Mouse (Mus musculus) lung, postnatal 0 days (tissue): ENCODE data around the gene Mog.

Experiments used
- CTCF ChIP-seq: IDR thresholded peaks from 2 replicates; pipeline ENCODE4 v1.5.1; 2016; ENCODE audit warnings: antibody characterized with exemption, mild to moderate bottlenecking
- EP300 ChIP-seq: IDR thresholded peaks from 2 replicates; pipeline ENCODE4 v1.6.1; 2016; ENCODE audit warnings: antibody characterized with exemption, mild to moderate bottlenecking, control low read depth

DNA sequence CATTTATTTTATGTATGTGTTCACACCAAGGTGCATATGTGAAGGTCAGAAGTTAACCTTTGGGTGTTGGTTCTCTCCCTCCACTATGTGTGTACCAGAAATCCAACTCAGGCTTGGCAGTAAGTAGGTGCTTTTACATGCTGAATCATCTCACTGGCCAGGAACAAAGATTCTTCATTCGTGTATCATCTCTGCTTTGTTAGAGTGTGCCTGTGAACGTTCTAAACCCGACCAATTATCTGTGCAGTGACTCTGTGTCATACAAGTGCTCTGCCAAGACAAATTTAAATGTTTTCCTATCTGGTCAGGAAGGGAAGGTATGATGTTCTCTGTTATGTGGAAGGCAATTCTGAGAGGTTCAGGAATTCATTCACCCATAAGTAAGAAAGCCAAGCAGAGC lies 38.2 kb upstream of the Mog start:
- TF ChIP-seq CTCF, result no peak
- no peak for TF ChIP-seq EP300
